Mouse (Mus musculus): ENCODE measurements around the gene Higd1c. TPM values are rescaled to one million over a fixed set of nuclear protein-coding genes. Genes with fewer than 3 reads are reported as not detected.
"Not testable (repeated sequence)": the region's sequence is repeated elsewhere in the genome, so short reads cannot be mapped to it uniquely, and the experiment has no call there.

Higd1c gene
- polyA plus RNA-seq, 1 experiment from 2014 or later = not detected

- no peak for ATAC-seq (ENCODE audit: low FRiP score)
- no peaks in the 10 kb centered on the region for H3K9me3 ChIP-seq (replicated peaks)
- H3K4me1 ChIP-seq = peaks cover 10% of the 10 kb centered on the region; the same call in 1 of the 2 replicates
- no peaks in the 10 kb centered on the region for H3K36me3 ChIP-seq
- no peaks in the 10 kb centered on the region for H3K27me3 ChIP-seq (replicated peaks)
- no peak within 1 kb of the TSS for H3K4me3 ChIP-seq (replicated peaks)
- WGBS = 58% methylated on average over 10 of the region's 10 CpGs
- H3K4me2 ChIP-seq = no peak within 1 kb of the TSS
- no peak within 1 kb of the TSS for H3K9ac ChIP-seq (replicated peaks)
- H3K27ac ChIP-seq (replicated peaks) = no peak within 1 kb of the TSS
These were observed 29.7 kb upstream of the Higd1c start, which contains the start of gene Mettl7a3 for GRCm38 (mm10) chr15:100334629-100335028. Mettl7a3 (plus strand) TSS chr15:100334929.

GRCm38 (mm10) chr15:100337328-100337727 lies 27.0 kb upstream of the Higd1c start:
- not testable (repeated sequence) for H3K27ac ChIP-seq (replicated peaks); H3K9ac ChIP-seq (replicated peaks)

GRCm38 (mm10) chr15:100337847-100338246 lies 26.5 kb upstream of the Higd1c start:
- ATAC-seq (ENCODE audit: low FRiP score); H3K36me3 ChIP-seq; H3K4me1 ChIP-seq; H3K9me3 ChIP-seq (replicated peaks); H3K27me3 ChIP-seq (replicated peaks); H3K4me2 ChIP-seq; H3K4me3 ChIP-seq (replicated peaks); H3K27ac ChIP-seq (replicated peaks); H3K9ac ChIP-seq (replicated peaks): not testable (repeated sequence)
- 44% methylated on average over 10 of the region's 10 CpGs for WGBS

More at GRCm38 (mm10) chr15:100337328-100337727, 27.0 kb upstream of the Higd1c start:
- not testable (repeated sequence) for H3K4me3 ChIP-seq (replicated peaks); ATAC-seq (ENCODE audit: low FRiP score); H3K4me1 ChIP-seq; H3K4me2 ChIP-seq; H3K9me3 ChIP-seq (replicated peaks); H3K36me3 ChIP-seq; H3K27me3 ChIP-seq (replicated peaks)

GRCm38 (mm10) chr15:100341314-100341980 lies 22.9 kb upstream of the Higd1c start:
- not testable (repeated sequence) for H3K36me3 ChIP-seq; ATAC-seq (ENCODE audit: low FRiP score); H3K9me3 ChIP-seq (replicated peaks); H3K27ac ChIP-seq (replicated peaks); H3K4me3 ChIP-seq (replicated peaks); H3K4me1 ChIP-seq; H3K27me3 ChIP-seq (replicated peaks); H3K9ac ChIP-seq (replicated peaks); H3K4me2 ChIP-seq
- WGBS = 86% methylated on average over 4 of the region's 5 CpGs

GRCm38 (mm10) chr15:100345484-100345883 lies 18.9 kb upstream of the Higd1c start:
- no peak for ATAC-seq (ENCODE audit: low FRiP score)
- Histone ChIP-seq H3K9ac (replicated peaks) (no peak overlapping the region), H3K4me3 (replicated peaks) (no peak overlapping the region), H3K36me3 (no peaks in the 10 kb centered on the region), H3K4me2 (no peak overlapping the region), H3K4me1 (no peaks in the 10 kb centered on the region), H3K9me3 (replicated peaks) (no peaks in the 10 kb centered on the region), H3K27ac (replicated peaks) (no peak overlapping the region), H3K27me3 (replicated peaks) (no peaks in the 10 kb centered on the region)

GRCm38 (mm10) chr15:100346761-100347160 lies 17.6 kb upstream of the Higd1c start:
- no peak overlapping the region for H3K4me3 ChIP-seq (replicated peaks)
- no peaks in the 10 kb centered on the region for H3K9me3 ChIP-seq (replicated peaks)
- H3K36me3 ChIP-seq = no peaks in the 10 kb centered on the region
- WGBS = 62% methylated on average over 13 of the region's 14 CpGs
- no peak overlapping the region for H3K9ac ChIP-seq (replicated peaks)
- H3K4me2 ChIP-seq = no peak overlapping the region
- H3K4me1 ChIP-seq = no peaks in the 10 kb centered on the region
- H3K27ac ChIP-seq (replicated peaks) = no peak overlapping the region
- no peak for ATAC-seq (ENCODE audit: low FRiP score)
- no peaks in the 10 kb centered on the region for H3K27me3 ChIP-seq (replicated peaks)

GRCm38 (mm10) chr15:100349496-100349895 lies 14.8 kb upstream of the Higd1c start:
- ATAC-seq (ENCODE audit: low FRiP score) = no peak
- Histone ChIP-seq H3K36me3 (no peaks in the 10 kb centered on the region), H3K4me1 (no peaks in the 10 kb centered on the region), H3K4me3 (replicated peaks) (no peak overlapping the region), H3K9ac (replicated peaks) (no peak overlapping the region), H3K27ac (replicated peaks) (no peak overlapping the region), H3K27me3 (replicated peaks) (no peaks in the 10 kb centered on the region), H3K4me2 (no peak overlapping the region), H3K9me3 (replicated peaks) (no peaks in the 10 kb centered on the region)
- 64% methylated on average over 2 of the region's 2 CpGs for WGBS

- no peaks in the 10 kb centered on the region for H3K36me3 ChIP-seq
- no peaks in the 10 kb centered on the region for H3K4me1 ChIP-seq
- no peaks in the 10 kb centered on the region for H3K27me3 ChIP-seq (replicated peaks)
- H3K4me2 ChIP-seq = no peak overlapping the region
- no peak for ATAC-seq (ENCODE audit: low FRiP score)
- H3K4me3 ChIP-seq (replicated peaks) = no peak overlapping the region
- no peak overlapping the region for H3K27ac ChIP-seq (replicated peaks)
- 75% methylated on average over 6 of the region's 6 CpGs for WGBS
- H3K9ac ChIP-seq (replicated peaks) = no peak overlapping the region
- no peaks in the 10 kb centered on the region for H3K9me3 ChIP-seq (replicated peaks)
These were observed 12.8 kb upstream of the Higd1c start for GRCm38 (mm10) chr15:100351501-100352060.

- Histone ChIP-seq H3K9me3 (replicated peaks) (no peaks in the 10 kb centered on the region), H3K27ac (replicated peaks) (no peak within 1 kb of the TSS), H3K4me3 (replicated peaks) (no peak within 1 kb of the TSS), H3K9ac (replicated peaks) (no peak within 1 kb of the TSS), H3K36me3 (no peaks in the 10 kb centered on the region), H3K4me1 (no peaks in the 10 kb centered on the region), H3K27me3 (replicated peaks) (no peaks in the 10 kb centered on the region), H3K4me2 (no peak within 1 kb of the TSS)
- 84% methylated on average over 10 of the region's 10 CpGs for WGBS
- no peak for ATAC-seq (ENCODE audit: low FRiP score)
These were observed 11.6 kb upstream of the Higd1c start, which contains the start of the genes Methig1 and Mettl7a2 for GRCm38 (mm10) chr15:100352711-100353250. Methig1 (plus strand) TSS chr15:100353149. Mettl7a2 (plus strand) TSS chr15:100353200.

- H3K27me3 ChIP-seq (replicated peaks); H3K36me3 ChIP-seq; H3K9ac ChIP-seq (replicated peaks); H3K9me3 ChIP-seq (replicated peaks); H3K4me1 ChIP-seq; H3K27ac ChIP-seq (replicated peaks); H3K4me2 ChIP-seq; H3K4me3 ChIP-seq (replicated peaks); ATAC-seq (ENCODE audit: low FRiP score): not testable (repeated sequence)
- 89% methylated on average over 19 of the region's 22 CpGs for WGBS
These were observed 10.9 kb upstream of the Higd1c start for GRCm38 (mm10) chr15:100353399-100353798.

- Histone ChIP-seq H3K27me3 (replicated peaks) (no peaks in the 10 kb centered on the region), H3K36me3 (no peaks in the 10 kb centered on the region), H3K4me1 (no peaks in the 10 kb centered on the region), H3K27ac (replicated peaks) (no peak overlapping the region), H3K9me3 (replicated peaks) (no peaks in the 10 kb centered on the region), H3K4me2 (no peak overlapping the region), H3K4me3 (replicated peaks) (no peak overlapping the region), H3K9ac (replicated peaks) (no peak overlapping the region)
- ATAC-seq (ENCODE audit: low FRiP score) = no peak
- WGBS = 44% methylated on average over 5 of the region's 5 CpGs
These were observed 8.5 kb upstream of the Higd1c start for GRCm38 (mm10) chr15:100355876-100356275.

- H3K27ac ChIP-seq (replicated peaks); ATAC-seq (ENCODE audit: low FRiP score): not testable (repeated sequence)
- 40% methylated on average over 9 of the region's 9 CpGs for WGBS
These were observed 1.6 kb downstream of the Higd1c start for GRCm38 (mm10) chr15:100365967-100366366.

More at GRCm38 (mm10) chr15:100365967-100366366, 1.6 kb downstream of the Higd1c start:
- not testable (repeated sequence) for H3K4me2 ChIP-seq; H3K9ac ChIP-seq (replicated peaks); H3K36me3 ChIP-seq; H3K4me3 ChIP-seq (replicated peaks); H3K27me3 ChIP-seq (replicated peaks); H3K4me1 ChIP-seq; H3K9me3 ChIP-seq (replicated peaks)

Data from neural tube, embryonic 15.5 days (tissue).